Mouse (Mus musculus): Measurements from ENCODE around the gene Krt19. TPM values are rescaled to one million over a fixed set of nuclear protein-coding genes. Genes with fewer than 3 reads are reported as not detected.

The Krt19 gene
- polyA plus RNA-seq, 1 experiment from 2014 or later: 11.1 TPM

DNA sequence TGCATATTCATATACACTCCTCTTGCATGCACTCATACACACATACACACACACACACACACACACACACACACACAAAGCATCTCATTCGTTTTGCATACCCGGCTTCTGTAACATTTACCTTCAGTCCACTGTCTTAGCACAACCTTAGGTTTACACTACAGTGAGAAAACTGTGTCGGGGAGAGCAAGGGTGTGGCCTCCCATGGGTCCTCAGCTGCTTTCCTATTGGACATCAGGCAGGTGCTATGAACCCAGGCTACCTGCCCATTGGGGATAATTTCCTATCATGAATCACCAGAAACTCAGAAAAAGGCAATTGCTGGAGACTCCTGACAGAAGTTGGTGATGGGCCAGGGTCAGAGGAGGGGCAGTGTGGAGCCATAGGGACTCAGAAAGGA is 8.9 kb upstream of the Krt19 start:
- Histone ChIP-seq H3K27me3 (ENCODE audit: low read depth, poor library complexity, severe bottlenecking) (no peaks in the 10 kb centered on the region), H3K9me3 (replicated peaks) (no peaks in the 10 kb centered on the region), H3K4me3 (no peak overlapping the region), H3K27ac (no peak overlapping the region), H3K4me1 (peaks cover 4% of the 10 kb centered on the region), H3K36me3 (no peaks in the 10 kb centered on the region)
- 83% methylated on average over 3 of the region's 3 CpGs for WGBS
- DNase-seq (ENCODE audit: low spot score): no peak

- 76% methylated on average over 8 of the region's 8 CpGs for WGBS
- H3K36me3 ChIP-seq: no peaks in the 10 kb centered on the region
- no peak for DNase-seq (ENCODE audit: low spot score)
- H3K4me1 ChIP-seq: peaks cover 4% of the 10 kb centered on the region
- no peaks in the 10 kb centered on the region for H3K9me3 ChIP-seq (replicated peaks)
- H3K27ac ChIP-seq: no peak overlapping the region
- no peak overlapping the region for H3K4me3 ChIP-seq
- H3K27me3 ChIP-seq (ENCODE audit: low read depth, poor library complexity, severe bottlenecking): no peaks in the 10 kb centered on the region
Measured at GRCm38 (mm10) chr11:100155497-100156255, 7.2 kb upstream of the Krt19 start.

DNA sequence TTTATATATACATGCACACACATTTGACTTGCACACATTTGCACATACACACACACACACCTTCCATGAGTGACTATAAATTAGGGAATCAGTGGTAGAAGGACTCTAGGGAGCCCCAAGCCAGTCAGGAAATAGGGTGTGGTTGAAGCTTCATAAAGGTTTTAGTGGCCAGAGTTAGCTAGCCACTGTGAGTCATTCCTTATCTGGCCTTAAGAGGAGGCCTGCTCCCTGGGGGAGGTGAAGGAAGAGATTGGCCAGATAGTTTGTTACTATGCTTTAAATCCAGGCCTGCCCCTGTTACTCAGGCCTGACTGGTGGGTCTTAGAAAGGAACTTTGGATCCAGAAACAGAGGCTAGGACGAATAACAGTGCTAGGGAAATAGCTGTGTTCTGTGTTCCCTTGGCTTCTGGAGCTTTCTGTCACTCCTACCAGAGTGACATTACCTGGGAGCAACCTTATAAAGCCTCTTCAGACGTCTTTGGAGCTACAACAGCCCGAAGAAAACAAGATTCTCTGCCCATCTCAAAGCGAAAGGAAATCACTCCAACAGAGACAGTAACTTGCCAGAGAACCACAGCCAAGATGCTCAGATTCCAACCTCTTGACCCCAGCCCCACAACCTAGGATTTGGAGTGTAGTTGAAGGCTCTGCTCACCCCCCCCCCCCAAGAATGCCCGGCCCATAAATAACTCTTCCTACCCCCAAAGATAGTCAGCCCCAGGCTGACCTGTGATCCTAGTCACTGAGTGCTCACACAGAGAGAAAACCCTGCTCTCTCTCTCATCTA is 705 bp downstream of the Krt19 start:
- H3K4me3 ChIP-seq: no peak overlapping the region
- no peaks in the 10 kb centered on the region for H3K36me3 ChIP-seq
- H3K4me1 ChIP-seq: peaks cover 28% of the 10 kb centered on the region
- DNase-seq (ENCODE audit: low spot score): no peak
- H3K27ac ChIP-seq: no peak overlapping the region
- peaks cover 40% of the 10 kb centered on the region for H3K27me3 ChIP-seq (ENCODE audit: low read depth, poor library complexity, severe bottlenecking)
- WGBS: 44% methylated on average over 5 of the region's 5 CpGs
- H3K9me3 ChIP-seq (replicated peaks): no peaks in the 10 kb centered on the region

GRCm38 (mm10) chr11:100145858-100146560 is 2.5 kb downstream of the Krt19 start:
- Histone ChIP-seq H3K27me3 (ENCODE audit: low read depth, poor library complexity, severe bottlenecking) (peaks cover 40% of the 10 kb centered on the region), H3K9me3 (replicated peaks) (no peaks in the 10 kb centered on the region), H3K4me3 (peak overlapping the region; percentile 40), H3K36me3 (no peaks in the 10 kb centered on the region), H3K27ac (no peak overlapping the region), H3K4me1 (peaks cover 29% of the 10 kb centered on the region)
- DNase-seq (ENCODE audit: low spot score): peak; percentile 37
- WGBS: 2% methylated on average over 13 of the region's 13 CpGs

DNA sequence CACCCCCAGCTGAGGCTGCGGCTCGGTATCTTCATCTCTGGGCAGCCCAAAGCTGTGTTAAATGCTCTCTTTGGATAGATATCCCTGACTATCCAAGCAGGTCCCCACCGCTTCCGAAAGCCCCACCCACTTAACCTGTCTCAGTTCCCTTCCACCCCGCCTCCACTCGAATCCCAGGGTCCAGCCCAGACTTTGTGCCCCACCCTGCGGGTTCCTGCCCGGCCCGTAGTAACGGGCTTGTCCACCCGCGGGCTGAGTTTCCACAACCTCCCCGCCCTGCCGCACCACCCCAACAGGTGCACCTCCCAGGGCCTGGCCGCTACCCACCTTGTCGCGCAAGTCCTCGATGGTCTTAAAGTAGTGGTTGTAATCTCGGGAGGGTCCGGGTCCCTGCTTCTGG is 3.4 kb downstream of the Krt19 start:
- Histone ChIP-seq H3K4me1 (peaks cover 27% of the 10 kb centered on the region), H3K9me3 (replicated peaks) (no peaks in the 10 kb centered on the region), H3K27me3 (ENCODE audit: low read depth, poor library complexity, severe bottlenecking) (peaks cover 40% of the 10 kb centered on the region), H3K27ac (no peak overlapping the region), H3K36me3 (no peaks in the 10 kb centered on the region), H3K4me3 (peak overlapping the region; percentile 40)
- 2% methylated on average over 20 of the region's 20 CpGs for WGBS
- DNase-seq (ENCODE audit: low spot score): peak; percentile 44

GRCm38 (mm10) chr11:100140966-100141365 is 7.5 kb downstream of the Krt19 start:
- Histone ChIP-seq H3K36me3 (no peaks in the 10 kb centered on the region), H3K4me3 (no peak overlapping the region), H3K9me3 (replicated peaks) (no peaks in the 10 kb centered on the region), H3K27ac (no peak overlapping the region), H3K4me1 (peaks cover 47% of the 10 kb centered on the region), H3K27me3 (ENCODE audit: low read depth, poor library complexity, severe bottlenecking) (peaks cover 31% of the 10 kb centered on the region)
- DNase-seq (ENCODE audit: low spot score): no peak
- 88% methylated on average over 21 of the region's 21 CpGs for WGBS

GRCm38 (mm10) chr11:100139391-100139790 is 9.1 kb downstream of the Krt19 start:
- WGBS: 76% methylated on average over 2 of the region's 2 CpGs
- Histone ChIP-seq H3K36me3 (no peaks in the 10 kb centered on the region), H3K27me3 (ENCODE audit: low read depth, poor library complexity, severe bottlenecking) (peaks cover 15% of the 10 kb centered on the region), H3K4me1 (peaks cover 33% of the 10 kb centered on the region), H3K9me3 (replicated peaks) (no peaks in the 10 kb centered on the region), H3K4me3 (no peak overlapping the region), H3K27ac (peak overlapping the region; percentile 14; the same call in 1 of the 2 replicates)
- DNase-seq (ENCODE audit: low spot score): no peak

DNA sequence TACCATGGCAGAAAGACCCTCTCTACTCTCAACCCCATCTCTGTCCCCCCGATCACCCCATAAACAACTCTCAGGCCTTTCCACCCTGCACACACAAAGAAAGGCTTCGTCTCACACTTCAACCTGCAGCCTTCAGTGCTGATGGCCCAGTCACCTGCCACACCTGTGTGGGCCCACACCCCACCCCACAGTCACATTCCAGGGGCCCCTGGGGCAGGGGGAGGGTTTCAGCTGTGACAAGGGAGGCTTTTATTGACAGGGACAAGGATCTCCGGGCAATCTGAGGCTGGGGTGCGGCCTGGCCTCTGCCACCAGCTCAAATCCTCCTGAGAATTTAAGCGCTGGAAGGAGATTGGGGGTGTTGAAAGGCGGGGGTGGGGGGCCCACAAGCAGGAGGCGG is 9.7 kb downstream of the Krt19 start:
- Histone ChIP-seq H3K4me3 (no peak overlapping the region), H3K9me3 (replicated peaks) (no peaks in the 10 kb centered on the region), H3K27ac (peak overlapping the region; percentile 14; the same call in 1 of the 2 replicates), H3K36me3 (no peaks in the 10 kb centered on the region), H3K27me3 (ENCODE audit: low read depth, poor library complexity, severe bottlenecking) (peaks cover 10% of the 10 kb centered on the region), H3K4me1 (peaks cover 33% of the 10 kb centered on the region)
- DNase-seq (ENCODE audit: low spot score): no peak
- WGBS: 48% methylated on average over 7 of the region's 7 CpGs

DNA sequence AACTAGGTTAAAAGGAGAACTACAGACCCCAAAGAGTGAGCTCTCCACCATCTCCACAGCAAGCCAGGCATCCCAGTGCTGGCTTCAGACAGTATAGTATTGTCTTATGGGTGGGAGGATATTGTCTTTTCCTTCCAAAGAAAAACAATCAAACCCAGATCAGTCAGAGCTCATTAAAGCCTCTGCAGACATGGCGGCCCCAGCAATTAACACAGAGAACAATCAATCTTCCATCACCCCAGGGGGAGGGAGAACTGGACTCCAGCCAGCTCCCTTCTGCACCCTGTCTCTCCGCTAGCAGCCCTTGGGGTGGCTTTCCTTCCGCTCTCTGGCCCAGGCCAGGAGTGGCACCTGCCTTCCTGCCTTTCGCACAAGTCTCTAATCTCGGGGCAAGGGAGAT is 10.8 kb downstream of the Krt19 start:
- no peak for DNase-seq (ENCODE audit: low spot score)
- no peak overlapping the region for H3K4me3 ChIP-seq
- H3K27me3 ChIP-seq (ENCODE audit: low read depth, poor library complexity, severe bottlenecking): peaks cover 12% of the 10 kb centered on the region; the same call in 1 of the 2 replicates
- H3K27ac ChIP-seq: no peak overlapping the region
- 40% methylated on average over 5 of the region's 5 CpGs for WGBS
- H3K36me3 ChIP-seq: no peaks in the 10 kb centered on the region
- H3K9me3 ChIP-seq (replicated peaks): no peaks in the 10 kb centered on the region
- peaks cover 33% of the 10 kb centered on the region for H3K4me1 ChIP-seq

DNA sequence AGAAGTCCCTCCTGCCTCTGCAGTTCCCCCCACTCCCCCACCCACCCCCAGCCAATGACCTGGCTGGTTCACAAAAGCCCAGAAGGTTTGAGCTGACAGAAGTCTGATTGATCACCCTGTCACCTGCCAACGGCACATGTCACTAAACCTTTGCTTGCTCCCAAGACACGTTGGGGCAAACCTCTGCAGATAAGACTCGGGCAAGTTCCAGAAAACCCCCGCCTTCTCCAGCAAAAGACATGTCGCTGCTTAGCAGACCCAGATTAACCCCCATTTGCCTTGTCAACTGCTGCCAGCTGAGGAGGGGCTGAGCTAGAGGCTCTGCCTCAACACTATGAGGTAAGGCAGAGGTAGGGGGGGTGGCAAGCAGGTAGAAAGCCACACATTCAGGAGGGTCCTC is 11.9 kb downstream of the Krt19 start:
- H3K27me3 ChIP-seq (ENCODE audit: low read depth, poor library complexity, severe bottlenecking): peaks cover 15% of the 10 kb centered on the region; the same call in 1 of the 2 replicates
- no peaks in the 10 kb centered on the region for H3K9me3 ChIP-seq (replicated peaks)
- no peak for DNase-seq (ENCODE audit: low spot score)
- H3K27ac ChIP-seq: no peak overlapping the region
- H3K4me3 ChIP-seq: no peak overlapping the region
- no peaks in the 10 kb centered on the region for H3K36me3 ChIP-seq
- WGBS: 12% methylated on average over 5 of the region's 5 CpGs
- H3K4me1 ChIP-seq: peaks cover 33% of the 10 kb centered on the region

- 63% methylated on average over 7 of the region's 7 CpGs for WGBS
- DNase-seq (ENCODE audit: low spot score): no peak
- no peaks in the 10 kb centered on the region for H3K36me3 ChIP-seq
- H3K27me3 ChIP-seq (ENCODE audit: low read depth, poor library complexity, severe bottlenecking): peaks cover 15% of the 10 kb centered on the region; the same call in 1 of the 2 replicates
- peaks cover 30% of the 10 kb centered on the region for H3K4me1 ChIP-seq
- H3K9me3 ChIP-seq (replicated peaks): no peaks in the 10 kb centered on the region
- H3K27ac ChIP-seq: no peak within 1 kb of the TSS
- no peak within 1 kb of the TSS for H3K4me3 ChIP-seq
Measured at GRCm38 (mm10) chr11:100135731-100136130, 12.7 kb downstream of the Krt19 start, which contains the start of gene Krt15. Gene Krt15 (minus strand): TSS chr11:100135928.

GRCm38 (mm10) chr11:100124901-100125300 is 23.6 kb downstream of the Krt19 start:
- Histone ChIP-seq H3K27ac (no peak overlapping the region), H3K27me3 (ENCODE audit: low read depth, poor library complexity, severe bottlenecking) (no peaks in the 10 kb centered on the region), H3K9me3 (replicated peaks) (no peaks in the 10 kb centered on the region), H3K4me3 (no peak overlapping the region), H3K36me3 (no peaks in the 10 kb centered on the region), H3K4me1 (peaks cover 5% of the 10 kb centered on the region; the same call in 1 of the 2 replicates)
- no peak for DNase-seq (ENCODE audit: low spot score)
- WGBS: 82% methylated on average over 7 of the region's 7 CpGs

Data from limb, embryonic 10.5 days (tissue).